Mouse (Mus musculus) midbrain, postnatal 0 days (tissue): ENCODE data around the gene Ankrd52. TPM values are rescaled to one million over a fixed set of nuclear protein-coding genes. Genes with fewer than 3 reads are reported as not detected.

Experiments
- ATAC-seq: fragments of 200-750 bp; cut with Nextera tagmentation; 2 replicates; pipeline ENCODE4 v1.8.0; 2017; ENCODE audit warnings: moderate number of reproducible peaks, mild to moderate bottlenecking, moderate TSS enrichment, moderate library complexity; ENCODE audit not compliant: low FRiP score
- DNase-seq: peaks from one replicate; pipeline ENCODE4 v3.0.0-alpha.2; 2015; ENCODE audit warnings: low spot score
- H3K27ac ChIP-seq: fragments of 300-500 bp; sonication (generic); 2 replicates; pipeline ENCODE4 v1.5.1; 2014; ENCODE audit warnings: low read depth, mild to moderate bottlenecking, low read length, mixed read lengths
- H3K27me3 ChIP-seq: fragments of 300-500 bp; sonication (generic); 2 replicates; pipeline ENCODE4 v1.6.1; 2014; ENCODE audit warnings: low read length, control low read depth, mixed read lengths; ENCODE audit not compliant: insufficient read depth
- H3K36me3 ChIP-seq: fragments of 300-500 bp; sonication (generic); 2 replicates; pipeline ENCODE4 v1.6.1; 2014; ENCODE audit warnings: low read length, control low read depth, mixed read lengths; ENCODE audit not compliant: insufficient read depth
- H3K4me1 ChIP-seq: fragments of 300-500 bp; sonication (generic); 2 replicates; pipeline ENCODE4 v1.6.1; 2014; ENCODE audit warnings: mild to moderate bottlenecking, control low read depth, antibody characterized with exemption, low read length, mixed read lengths; ENCODE audit not compliant: insufficient read depth
- H3K4me2 ChIP-seq: fragments of 300-500 bp; sonication (generic); 2 replicates; pipeline ENCODE4 v1.6.1; 2014; ENCODE audit warnings: low read depth, mild to moderate bottlenecking, low read length, mixed read lengths; ENCODE audit not compliant: poor library complexity, severe bottlenecking
- H3K4me3 ChIP-seq: fragments of 300-500 bp; sonication (generic); 2 replicates; pipeline ENCODE4 v1.5.1; 2014; ENCODE audit warnings: low read depth, mild to moderate bottlenecking, low read length, moderate library complexity
- H3K9ac ChIP-seq: fragments of 300-500 bp; sonication (generic); replicated peaks from 2 replicates; pipeline ENCODE4 v1.6.1; 2014; ENCODE audit warnings: mild to moderate bottlenecking, low read length, moderate library complexity, mixed read lengths; ENCODE audit not compliant: poor library complexity, severe bottlenecking
- H3K9me3 ChIP-seq: fragments of 300-500 bp; sonication (generic); 2 replicates; pipeline ENCODE4 v1.6.1; 2016; ENCODE audit warnings: low read length, control low read depth
- CTCF ChIP-seq: IDR thresholded peaks from 2 replicates; pipeline ENCODE4 v1.5.1; 2016; ENCODE audit warnings: antibody characterized with exemption, mild to moderate bottlenecking
- WGBS: fragments of 180-500 bp; shearing (Covaris S2); extraction: QIAGEN DNeasy Blood & Tissue Kit; methylation state at CpG from one replicate; pipeline ENCODE4 v1.1.7; 2014; 5-methylcytosine and 5-hydroxymethylcytosine counted together
- polyA plus RNA-seq: library from polyadenylated mRNA; unstranded; fragments of >200 nt; fragmentation: Nextera tagmentation; extraction: Ambion mirVana; gene quantifications from 2 replicates; pipeline ENCODE4 v1.2.1, GENCODE M21; 2015
- total RNA-seq: library from RNA; depleted of rRNA; stranded (reverse); fragments of >200 nt; gene quantifications from 2 replicates; pipeline ENCODE4 v1.2.3, GENCODE M21; 2014

Gene Ankrd52
- total and polyA plus RNA-seq, 2 experiments from 2014 or later = 9.9 to 43.6 TPM

- Histone ChIP-seq H3K27me3 (no peaks in the 10 kb centered on the region), H3K9me3 (no peaks in the 10 kb centered on the region), H3K4me1 (no peaks in the 10 kb centered on the region), H3K4me2 (no peak overlapping the region), H3K4me3 (no peak overlapping the region), H3K27ac (no peak overlapping the region), H3K9ac (no peak overlapping the region), H3K36me3 (peaks cover 93% of the 10 kb centered on the region)
- WGBS = 91% methylated on average over 14 of the region's 14 CpGs
- no peak for ATAC-seq
- TF ChIP-seq CTCF = no peak
- no peak for DNase-seq
Observed at GRCm38 (mm10) chr10:128388941-128389340, 12.0 kb downstream of the Ankrd52 start.

- no peak overlapping the region for H3K4me2 ChIP-seq
- ATAC-seq (no peak), DNase-seq (no peak)
- no peak overlapping the region for H3K27ac ChIP-seq
- peaks cover 92% of the 10 kb centered on the region for H3K36me3 ChIP-seq
- TF ChIP-seq CTCF = no peak
- no peak overlapping the region for H3K4me3 ChIP-seq
- H3K9me3 ChIP-seq = no peaks in the 10 kb centered on the region
- 86% methylated on average over 6 of the region's 6 CpGs for WGBS
- H3K9ac ChIP-seq = no peak overlapping the region
- H3K27me3 ChIP-seq = no peaks in the 10 kb centered on the region
- no peaks in the 10 kb centered on the region for H3K4me1 ChIP-seq
Observed at GRCm38 (mm10) chr10:128389570-128389969, 12.7 kb downstream of the Ankrd52 start.

DNA sequence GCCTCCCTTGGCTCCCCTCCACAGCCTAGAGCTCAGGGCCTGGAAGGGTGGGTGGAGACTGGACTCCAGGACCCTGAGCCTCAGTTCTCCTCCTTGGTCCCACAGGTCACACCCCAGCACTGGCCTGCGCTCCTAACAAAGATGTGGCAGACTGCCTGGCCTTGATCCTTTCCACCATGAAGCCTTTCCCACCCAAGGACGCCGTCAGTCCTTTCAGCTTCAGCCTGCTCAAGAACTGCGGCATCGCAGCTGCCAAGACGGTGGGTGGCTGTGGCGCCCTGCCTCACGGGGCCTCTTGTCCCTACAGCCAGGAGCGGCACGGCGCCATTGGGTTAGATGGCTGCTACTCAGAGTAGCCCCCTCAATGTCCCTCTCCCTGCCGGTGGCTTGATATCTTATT lies 13.5 kb downstream of the Ankrd52 start:
- 88% methylated on average over 12 of the region's 12 CpGs for WGBS
- no peak overlapping the region for H3K4me2 ChIP-seq
- TF ChIP-seq CTCF = no peak
- no peaks in the 10 kb centered on the region for H3K9me3 ChIP-seq
- DNase-seq = no peak
- no peaks in the 10 kb centered on the region for H3K27me3 ChIP-seq
- ATAC-seq = no peak
- no peak overlapping the region for H3K27ac ChIP-seq
- H3K9ac ChIP-seq = no peak overlapping the region
- no peak overlapping the region for H3K4me3 ChIP-seq
- no peaks in the 10 kb centered on the region for H3K4me1 ChIP-seq
- peaks cover 85% of the 10 kb centered on the region for H3K36me3 ChIP-seq

- TF ChIP-seq CTCF = no peak
- no peak for DNase-seq
- H3K4me3 ChIP-seq = no peak overlapping the region
- H3K27me3 ChIP-seq = no peaks in the 10 kb centered on the region
- ATAC-seq = no peak
- no peaks in the 10 kb centered on the region for H3K4me1 ChIP-seq
- WGBS = 79% methylated on average over 6 of the region's 6 CpGs
- H3K4me2 ChIP-seq = no peak overlapping the region
- no peak overlapping the region for H3K9ac ChIP-seq
- peaks cover 77% of the 10 kb centered on the region for H3K36me3 ChIP-seq
- no peak overlapping the region for H3K27ac ChIP-seq
- H3K9me3 ChIP-seq = no peaks in the 10 kb centered on the region
Observed at GRCm38 (mm10) chr10:128391850-128392249, 14.9 kb downstream of the Ankrd52 start.

- 67% methylated on average over 11 of the region's 11 CpGs for WGBS
- TF ChIP-seq CTCF = no peak
- H3K4me3 ChIP-seq = no peak overlapping the region
- no peak overlapping the region for H3K9ac ChIP-seq
- no peaks in the 10 kb centered on the region for H3K9me3 ChIP-seq
- no peaks in the 10 kb centered on the region for H3K27me3 ChIP-seq
- H3K4me1 ChIP-seq = no peaks in the 10 kb centered on the region
- DNase-seq (no peak), ATAC-seq (no peak)
- peaks cover 35% of the 10 kb centered on the region for H3K36me3 ChIP-seq
- H3K4me2 ChIP-seq = no peak overlapping the region
- H3K27ac ChIP-seq = no peak overlapping the region
Observed at GRCm38 (mm10) chr10:128396017-128396673, 19.2 kb downstream of the Ankrd52 start.

- 69% methylated on average over 10 of the region's 10 CpGs for WGBS
- H3K4me1 ChIP-seq = no peaks in the 10 kb centered on the region
- H3K27me3 ChIP-seq = no peaks in the 10 kb centered on the region
- H3K9me3 ChIP-seq = no peaks in the 10 kb centered on the region
- peaks cover 29% of the 10 kb centered on the region for H3K36me3 ChIP-seq
- no peak for ATAC-seq
- no peak overlapping the region for H3K9ac ChIP-seq
- no peak overlapping the region for H3K27ac ChIP-seq
- no peak overlapping the region for H3K4me2 ChIP-seq
- no peak for TF ChIP-seq CTCF
- no peak overlapping the region for H3K4me3 ChIP-seq
- no peak for DNase-seq
Observed at GRCm38 (mm10) chr10:128396716-128397264, 19.9 kb downstream of the Ankrd52 start.
